Mouse (Mus musculus): Measurements from ENCODE around the gene Myadml2.
A peak's percentile ranks its signal among the peaks of the same experiment; 100 is the strongest.
"Not testable (repeated sequence)": the region's sequence is repeated elsewhere in the genome, so short reads cannot be mapped to it uniquely, and the experiment has no call there.

Myadml2 gene

GRCm38 (mm10) chr11:120648001-120648476, at the start of gene Myadml2:
Myadml2 (minus strand) TSS chr11:120648158.
- DNase-seq (ENCODE audit: low read depth, low spot score), result no peak

- peak; percentile 100 for DNase-seq (ENCODE audit: low read depth, low spot score)
Measured at GRCm38 (mm10) chr11:120697741-120698140, 49.8 kb upstream of the Myadml2 start.

- no peak for DNase-seq (ENCODE audit: low read depth, low spot score)
Measured at GRCm38 (mm10) chr11:120696568-120696967, 48.6 kb upstream of the Myadml2 start.

DNA sequence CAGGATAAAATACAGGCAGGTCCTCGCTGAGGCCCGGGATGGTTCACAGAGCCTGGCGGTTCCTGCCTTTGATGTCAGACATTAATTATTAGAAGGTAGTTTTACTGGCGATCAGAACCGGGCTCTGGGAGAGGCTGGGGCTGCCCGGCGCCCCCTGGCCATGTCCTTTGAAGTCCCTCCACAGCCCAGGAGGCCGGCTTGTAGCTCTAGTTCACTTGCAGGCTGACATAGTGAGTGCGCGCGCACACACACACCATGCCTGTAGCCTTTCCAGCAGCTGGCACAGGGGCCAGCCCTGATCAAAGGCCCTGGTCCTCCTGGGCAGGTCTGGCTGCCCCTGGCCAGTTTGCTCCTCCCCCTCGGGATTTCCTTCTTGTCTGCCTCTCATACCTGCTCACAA, 47.7 kb upstream of the Myadml2 start:
- DNase-seq (ENCODE audit: low read depth, low spot score), result no peak

GRCm38 (mm10) chr11:120695184-120695583, 47.2 kb upstream of the Myadml2 start:
- DNase-seq (ENCODE audit: low read depth, low spot score), result no peak

GRCm38 (mm10) chr11:120693461-120693860, 45.5 kb upstream of the Myadml2 start:
- no peak for DNase-seq (ENCODE audit: low read depth, low spot score)

DNA sequence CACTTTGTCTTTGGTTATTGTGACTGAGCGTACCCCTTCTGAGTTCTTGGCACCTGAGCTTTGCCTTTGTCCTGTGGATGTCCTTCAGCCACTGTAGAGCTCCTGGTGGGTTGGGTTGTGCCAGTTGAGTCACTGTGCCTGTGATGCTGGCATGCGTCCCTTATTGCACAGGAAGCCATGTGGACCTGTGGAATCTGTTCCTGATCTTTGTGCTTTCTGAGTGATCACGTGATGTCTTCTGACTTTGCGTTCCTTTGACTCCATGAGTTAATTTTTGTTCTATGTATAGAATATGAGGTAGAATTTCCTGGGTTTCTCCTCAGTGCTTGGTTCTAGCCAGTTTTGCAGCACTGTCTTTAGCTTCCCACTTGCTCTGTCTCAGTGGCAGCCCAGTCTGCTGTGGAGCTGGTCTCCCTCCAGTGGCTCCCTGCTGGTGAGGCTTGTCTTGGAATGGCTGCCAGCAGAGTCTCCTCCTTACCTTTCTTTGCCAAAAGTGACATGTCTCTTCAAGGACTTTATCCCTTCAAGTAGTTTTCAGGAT, 44.6 kb upstream of the Myadml2 start:
- peak; percentile 34 for DNase-seq (ENCODE audit: low read depth, low spot score)

DNA sequence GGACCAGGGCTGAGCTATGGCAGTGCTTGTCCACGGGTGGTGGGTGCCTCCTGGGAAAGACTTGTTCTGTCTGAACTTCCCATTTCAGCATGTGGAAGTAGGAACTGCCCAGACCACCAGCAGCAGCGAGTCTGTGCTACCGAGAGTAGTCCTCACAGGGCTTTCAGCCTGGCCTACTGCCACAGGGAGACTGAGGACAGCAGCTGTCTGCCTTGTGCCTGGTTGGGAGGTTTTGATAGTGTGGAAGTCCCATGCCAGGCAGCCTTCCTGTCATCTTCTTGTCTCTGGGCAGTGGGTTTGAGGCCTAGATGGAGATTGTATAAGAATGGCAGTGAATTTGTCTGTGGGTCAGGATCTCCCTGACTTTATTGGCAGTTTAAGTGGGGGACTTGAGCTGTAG, 41.4 kb upstream of the Myadml2 start:
- no peak for DNase-seq (ENCODE audit: low read depth, low spot score)

DNA sequence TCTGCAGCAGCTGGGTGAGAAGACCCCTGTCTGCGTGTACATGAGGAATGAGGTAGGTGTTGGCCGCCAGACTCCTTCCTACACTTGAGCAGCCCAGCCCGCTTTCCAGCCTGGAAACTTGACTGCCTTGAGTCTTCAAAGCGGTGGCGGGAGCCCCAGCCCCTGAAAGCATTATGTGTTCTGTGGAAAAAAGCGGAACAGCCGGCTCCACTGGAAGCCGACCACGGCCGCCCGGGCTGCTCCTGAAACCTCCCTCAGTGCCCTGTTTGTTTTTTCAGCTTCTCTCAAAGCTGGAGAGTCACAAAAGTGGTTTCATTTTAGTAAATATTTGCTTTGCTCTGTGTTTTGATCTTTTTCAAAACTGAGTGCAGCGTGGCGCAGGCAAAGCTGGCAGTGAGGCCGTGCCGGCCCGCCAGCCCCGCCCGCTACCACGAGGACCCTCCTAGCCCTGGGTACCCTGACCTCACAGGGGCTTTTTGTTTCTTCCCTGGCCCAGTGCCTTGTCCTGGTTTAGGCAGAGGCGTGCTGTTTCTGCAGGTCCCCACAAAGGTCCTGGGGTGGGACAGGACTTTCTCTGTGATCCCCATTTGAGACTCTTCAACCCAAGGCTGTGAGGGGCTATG, 38.8 kb upstream of the Myadml2 start:
- DNase-seq (ENCODE audit: low read depth, low spot score), result no peak

GRCm38 (mm10) chr11:120684660-120685059, 36.7 kb upstream of the Myadml2 start:
- peak; percentile 25 for DNase-seq (ENCODE audit: low read depth, low spot score)

DNA sequence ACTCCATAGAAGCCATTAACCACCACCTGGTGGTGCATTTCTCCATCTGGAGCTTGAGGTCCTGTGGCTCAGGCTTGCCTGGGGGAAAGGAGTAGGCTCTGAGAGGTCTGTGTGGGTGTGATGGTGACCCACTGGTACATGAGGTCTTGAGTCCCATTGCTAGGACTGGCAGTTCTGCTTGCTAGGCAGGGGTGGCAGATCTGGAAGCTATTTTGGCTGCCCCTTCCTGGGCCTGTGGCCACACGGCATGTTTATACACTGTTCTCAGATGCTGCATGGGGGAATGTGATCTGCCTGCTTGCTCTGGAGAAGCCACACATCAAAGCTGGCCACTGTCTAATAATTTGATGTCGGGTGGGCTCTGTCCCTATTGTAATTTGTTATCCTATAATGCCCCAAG, 36.1 kb upstream of the Myadml2 start:
- peak; percentile 41 for DNase-seq (ENCODE audit: low read depth, low spot score)

- peak; percentile 56 for DNase-seq (ENCODE audit: low read depth, low spot score)
Measured at GRCm38 (mm10) chr11:120683536-120683935, 35.6 kb upstream of the Myadml2 start.

DNA sequence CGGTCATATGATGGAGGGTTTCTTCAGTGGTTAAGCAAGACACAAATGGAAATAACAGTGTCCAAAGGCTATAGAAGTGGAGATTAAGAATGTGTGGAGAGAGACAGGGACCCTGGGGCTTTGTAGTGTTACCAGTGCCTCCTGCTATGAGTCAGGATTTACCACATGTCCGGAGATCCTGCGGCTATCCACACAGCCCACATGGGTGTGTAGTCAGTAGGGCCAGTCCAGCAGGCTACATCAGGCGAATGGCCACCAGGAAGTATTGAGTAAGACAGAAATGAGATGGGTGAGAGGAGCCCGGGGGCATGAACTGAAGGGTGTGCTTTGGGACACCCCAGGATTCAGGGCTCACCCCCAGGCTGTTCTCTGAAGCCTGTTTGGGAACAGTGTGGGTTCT, 34.7 kb upstream of the Myadml2 start:
- peak; percentile 95 for DNase-seq (ENCODE audit: low read depth, low spot score)

GRCm38 (mm10) chr11:120679909-120680308, 32.0 kb upstream of the Myadml2 start:
- DNase-seq (ENCODE audit: low read depth, low spot score), result peak; percentile 63

- no peak for DNase-seq (ENCODE audit: low read depth, low spot score)
Measured at GRCm38 (mm10) chr11:120676951-120677350, 29.0 kb upstream of the Myadml2 start.

GRCm38 (mm10) chr11:120675875-120676274, 27.9 kb upstream of the Myadml2 start:
- DNase-seq (ENCODE audit: low read depth, low spot score), result not testable (repeated sequence)

DNA sequence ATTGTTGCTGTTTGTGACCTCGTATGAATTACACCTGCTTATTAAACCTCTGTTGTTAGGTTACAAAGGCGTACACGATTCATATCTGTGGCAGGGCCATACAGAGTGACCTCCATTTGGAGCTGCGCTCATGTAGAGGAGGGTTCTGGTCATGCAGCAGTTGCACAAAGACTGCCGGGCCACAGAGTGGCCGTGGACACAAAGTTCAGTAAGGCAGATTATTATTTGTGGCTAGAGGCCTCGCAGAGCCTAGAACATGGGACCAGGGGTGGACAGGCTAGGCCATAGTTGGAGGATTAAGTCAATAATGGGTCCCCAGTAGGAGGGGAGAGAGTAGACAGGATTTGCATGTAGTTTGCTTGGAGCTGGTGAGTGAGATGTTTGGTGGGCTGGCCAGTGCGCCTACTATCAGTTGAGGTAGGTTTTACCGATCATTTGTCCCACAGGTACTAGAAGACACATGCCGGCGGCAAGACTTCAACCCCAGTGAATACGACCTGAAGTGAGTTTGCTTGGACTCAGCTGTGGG, 25.7 kb upstream of the Myadml2 start:
- DNase-seq (ENCODE audit: low read depth, low spot score), result no peak

- peak; percentile 94 for DNase-seq (ENCODE audit: low read depth, low spot score)
Measured at GRCm38 (mm10) chr11:120672687-120673593, 25.0 kb upstream of the Myadml2 start, which contains the start of gene Aspscr1. Aspscr1 (plus strand) TSS chr11:120672973.

DNA sequence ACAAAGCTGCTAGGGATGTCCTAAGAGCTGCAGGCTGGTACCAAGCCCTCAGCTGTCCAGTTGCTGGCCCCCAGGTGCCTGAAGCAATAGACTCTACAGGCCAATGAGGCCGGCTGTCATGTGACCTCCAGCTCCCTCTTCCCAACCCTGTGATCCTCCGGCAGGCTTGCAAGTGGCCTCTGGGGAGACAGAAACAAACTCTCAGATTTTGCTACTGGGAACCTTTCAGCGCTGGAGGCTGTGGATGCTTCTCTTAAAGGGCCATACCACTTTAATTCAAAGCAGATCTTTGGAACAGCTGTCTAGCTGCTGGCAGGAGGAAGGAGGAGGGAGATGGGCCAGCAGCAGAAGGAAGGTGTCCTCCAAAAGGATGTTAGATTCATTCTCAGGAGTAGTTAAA, 18.7 kb upstream of the Myadml2 start:
- no peak for DNase-seq (ENCODE audit: low read depth, low spot score)

DNA sequence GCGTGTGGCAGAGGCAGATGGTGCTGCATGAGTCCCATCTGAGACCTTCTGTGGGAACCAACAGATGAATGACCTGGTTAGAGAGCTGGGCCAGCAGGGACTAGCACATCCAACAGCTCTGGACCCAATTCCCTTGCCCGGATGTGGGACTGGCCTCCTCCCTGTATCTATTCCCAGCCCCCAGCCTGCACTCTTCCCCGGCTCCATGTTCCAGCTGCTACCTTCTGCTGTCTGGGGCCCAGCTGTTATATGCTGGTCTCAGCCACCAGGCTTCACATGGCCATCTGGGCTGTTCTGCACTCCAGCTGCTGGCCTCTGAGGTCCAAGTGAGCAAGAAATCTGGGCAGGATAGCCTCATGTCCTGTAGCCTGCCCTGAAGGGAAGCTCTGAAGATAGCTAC, 17.4 kb upstream of the Myadml2 start:
- DNase-seq (ENCODE audit: low read depth, low spot score), result no peak

DNA sequence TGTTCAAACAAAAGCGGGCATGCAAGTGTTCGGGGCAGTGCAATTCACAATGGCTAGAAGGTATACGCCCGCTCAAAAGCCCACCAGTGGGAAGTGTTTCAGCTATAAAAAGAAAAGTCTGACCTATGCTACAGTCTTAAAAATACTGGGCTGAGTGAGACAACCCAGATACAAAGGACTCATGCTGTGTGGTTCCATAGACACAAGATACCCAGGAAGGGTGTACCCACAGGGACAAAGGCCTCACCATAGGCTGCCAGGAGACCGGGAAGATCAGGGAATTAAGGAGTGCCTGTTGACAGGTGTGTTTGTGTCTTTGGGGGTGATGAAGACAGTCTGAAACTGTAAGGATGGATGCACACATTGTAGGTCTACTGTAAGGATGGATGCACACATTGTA, 15.8 kb upstream of the Myadml2 start:
- DNase-seq (ENCODE audit: low read depth, low spot score), result no peak

DNA sequence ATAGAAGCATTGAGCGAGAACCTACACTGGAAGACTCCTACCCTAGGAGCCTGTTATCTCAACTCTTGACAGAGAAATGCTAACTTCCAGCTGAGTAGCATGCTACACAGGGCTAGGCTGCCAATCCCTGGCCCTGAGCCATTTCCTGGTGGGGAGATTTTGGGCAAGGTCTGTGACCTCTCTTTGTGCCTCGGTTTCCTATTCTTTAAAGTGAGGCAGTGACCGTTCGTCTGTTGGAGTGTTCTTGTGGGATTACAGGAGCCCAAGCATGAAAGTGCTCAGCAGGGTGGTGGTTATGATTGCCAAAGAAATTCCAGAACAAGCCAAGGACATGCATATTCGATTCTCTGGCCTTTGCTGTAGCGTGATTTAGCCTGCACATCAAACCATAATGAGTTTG, 14.8 kb upstream of the Myadml2 start:
- no peak for DNase-seq (ENCODE audit: low read depth, low spot score)

Data from 3T3-L1 (cell line).